Mouse (Mus musculus): ENCODE measurements at regions not wholly inside any gene's neighbourhood (a gene's known extent, or its start where the extent isn't known, plus 50 kb on each side); places are given as distances from the start of the nearest gene placed in this dataset.

DNA sequence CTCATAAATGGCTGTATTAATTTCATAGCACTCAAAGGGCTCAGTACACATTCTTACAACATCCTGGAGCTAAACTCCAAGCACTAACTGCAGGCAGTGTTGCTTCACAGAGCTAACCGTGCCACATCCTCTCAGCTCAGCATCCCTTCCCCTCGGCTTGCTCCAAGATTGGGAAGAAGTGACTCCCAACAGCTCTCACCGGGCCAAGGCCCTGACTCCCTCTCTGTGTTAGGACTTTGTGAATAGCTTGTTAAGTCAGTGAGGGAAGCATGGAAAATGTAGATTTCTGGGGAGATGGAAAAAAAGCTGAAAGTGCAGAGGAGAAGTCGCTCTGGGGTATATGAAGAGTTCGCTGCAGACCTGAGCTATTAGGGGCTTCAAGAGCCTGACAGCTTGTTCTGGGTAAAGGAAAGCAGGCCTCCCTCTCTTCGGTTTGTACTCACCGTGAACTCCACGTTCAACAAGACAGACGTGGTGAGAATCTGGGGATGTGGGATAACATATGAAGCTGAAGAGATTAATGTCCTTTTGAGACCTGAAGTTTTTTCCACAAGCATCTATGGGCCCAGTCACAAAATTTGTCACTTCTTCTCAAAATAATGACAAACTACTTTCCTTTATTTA lies 213.5 kb upstream of the Sfrp2 start:
- TF ChIP-seq EP300 (IDR thresholded peaks at IDR 0.05; ENCODE audit: insufficient read depth, low read depth, low read length) (no peak), POLR2A (IDR thresholded peaks at IDR 0.05; ENCODE audit: insufficient read depth, low read length) (no peak), CTCF (IDR thresholded peaks at IDR 0.05; ENCODE audit: low read depth, low read length) (no peak)

All from ES-Bruce4 (cell line).